Mouse (Mus musculus) brain, embryonic 14.5 days (tissue): ENCODE data around the gene Tff1.

Experiments used
- CTCF ChIP-seq: fragments of 200-500 bp; IDR thresholded peaks from 2 replicates; pipeline ENCODE4 v1.5.1; 2012; ENCODE audit warnings: inconsistent platforms, mild to moderate bottlenecking, moderate library complexity, borderline replicate concordance; ENCODE audit not compliant: insufficient read depth, insufficient read length; ENCODE audit errors: extremely low read depth
- POLR2A ChIP-seq: fragments of 200-500 bp; IDR thresholded peaks from 2 replicates; pipeline ENCODE4 v1.6.1; 2012; ENCODE audit warnings: mild to moderate bottlenecking, inconsistent platforms, borderline replicate concordance; ENCODE audit not compliant: poor library complexity, insufficient read depth, insufficient read length, severe bottlenecking; ENCODE audit errors: extremely low read depth

DNA sequence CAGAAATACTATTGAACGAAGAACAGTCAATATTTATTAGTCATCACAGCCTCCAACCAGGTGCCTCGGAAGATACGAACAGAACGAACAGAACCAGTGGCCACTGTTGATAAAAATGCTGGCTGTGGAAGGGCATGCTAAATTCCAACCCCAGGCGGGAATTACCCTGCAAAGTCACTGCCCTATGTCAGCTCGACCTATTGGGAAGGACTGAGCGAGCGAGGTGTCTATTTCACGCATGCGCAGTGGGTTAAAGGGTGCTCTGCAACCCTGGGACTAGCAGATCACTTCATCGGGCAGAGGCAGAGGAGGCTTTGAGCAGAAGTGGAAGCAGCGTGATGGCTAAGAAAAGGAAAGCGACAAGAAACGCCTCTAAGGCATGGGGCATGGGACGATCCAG, 31.3 kb downstream of the Tff1 start:
- TF ChIP-seq CTCF (no peak), POLR2A (no peak)
